Comparison of ENCODE assay signal across 8 mouse cellular contexts in genomic region chr9:19621843-19622822, GRCm38 (mm10). TPM values are rescaled to one million over a fixed set of nuclear protein-coding genes. Genes with fewer than 3 reads are reported as not detected.
DNase-seq lines count a peak whose midpoint lies in the region; ATAC-seq lines count a peak whose summit lies in the region.

Zfp317 (plus strand) TSS chr9:19622102.

- no peaks in the 10 kb centered on the region for H3K4me1 ChIP-seq in hindbrain, embryonic 12.5 days

- H3K36me3 ChIP-seq in hindbrain, embryonic 12.5 days, result peaks cover 13% of the 10 kb centered on the region

- peak; percentile 97 for ATAC-seq in hindbrain, embryonic 12.5 days (ENCODE audit: low FRiP score)

- H3K4me3 ChIP-seq in hindbrain, embryonic 12.5 days, result peak within 1 kb of the TSS; percentile 51

- WGBS in hindbrain, embryonic 12.5 days, result 2% methylated on average over 35 of the region's 35 CpGs

- H3K27ac ChIP-seq in hindbrain, embryonic 12.5 days, result peak within 1 kb of the TSS; percentile 83

- H3K27me3 ChIP-seq in hindbrain, embryonic 12.5 days, result no peaks in the 10 kb centered on the region

- H3K4me2 ChIP-seq in hindbrain, embryonic 12.5 days (replicated peaks), result peak within 1 kb of the TSS; percentile 48

- peak; percentile 97 for DNase-seq in NIH3T3 (ENCODE audit: low read depth)
- DNase-seq in cerebellum, postnatal 10 days, result peak; percentile 87 to 89
- DNase-seq in frontal cortex, postnatal 10 days (ENCODE audit: low spot score in 2 of 2), result peak; percentile 88 to 94
- DNase-seq in layer of hippocampus, postnatal 14 days (ENCODE audit: low spot score in 2 of 2), result peak; percentile 88 to 99
- DNase-seq in lung, postnatal 14 days, result peak; percentile 86
- DNase-seq in retina, adult 2 months (ENCODE audit: low read depth, low spot score), result peak; percentile 99
- DNase-seq in thymus, postnatal 36 days, result peak; percentile 82 to 88

- H3K9me3 ChIP-seq in hindbrain, embryonic 12.5 days (replicated peaks), result no peaks in the 10 kb centered on the region

- H3K9ac ChIP-seq in hindbrain, embryonic 12.5 days, result peak within 1 kb of the TSS; percentile 62

RNA-seq across cellular contexts. Expression of gene Zfp317, which starts in this region (rescaled TPM):
- polyA plus RNA-seq in hindbrain, embryonic 12.5 days (2016; fragmentation: Nextera tagmentation; extraction: Ambion mirVana), result 40.0 and 41.0 TPM in 2 replicates
- 10 to 100 TPM; 21.2 to 21.7 TPM for total RNA-seq in layer of hippocampus, postnatal 14 days (2021)

Comparison
In these comparisons a context has a peak if more than half of its experiments do, and no peak if none do; other contexts are left out.
1. Peak in every context shown above with its lines: DNase-seq, ATAC-seq, H3K4me3 ChIP-seq and H3K27ac ChIP-seq.